Mouse (Mus musculus): ENCODE data around the gene Gm10135.
"Not testable (repeated sequence)": the region's sequence is repeated elsewhere in the genome, so short reads cannot be mapped to it uniquely, and the experiment has no call there.

The Gm10135 gene

GRCm38 (mm10) chr5:72960096-72960495, 14.4 kb downstream of the Gm10135 start:
- DNase-seq (ENCODE audit: low spot score): no peak

- no peak for DNase-seq (ENCODE audit: low spot score)
Observed at GRCm38 (mm10) chr5:72957281-72957680, 17.2 kb downstream of the Gm10135 start.

GRCm38 (mm10) chr5:72953996-72954604, 20.4 kb downstream of the Gm10135 start:
- DNase-seq (ENCODE audit: low spot score): no peak

DNA sequence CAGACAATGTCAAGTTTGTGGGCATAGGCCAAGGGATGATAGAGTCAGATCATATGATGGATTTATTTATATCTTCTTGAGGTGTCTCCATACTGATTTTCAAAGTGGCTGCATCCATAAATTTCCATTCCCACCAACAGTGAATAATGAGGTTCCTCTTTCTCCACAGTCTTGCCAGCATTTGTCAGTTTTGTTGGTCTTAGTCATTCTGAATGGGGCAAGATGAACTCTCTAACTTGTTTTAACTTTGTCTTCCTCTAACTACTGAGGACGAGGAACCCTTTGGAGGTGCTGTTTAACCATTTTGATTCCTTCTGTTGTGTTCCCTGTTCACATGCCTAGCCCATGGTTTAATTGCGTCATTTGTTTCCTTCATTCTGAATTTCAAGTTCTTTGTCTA, 24.2 kb downstream of the Gm10135 start:
- DNase-seq (ENCODE audit: low spot score): no peak

DNA sequence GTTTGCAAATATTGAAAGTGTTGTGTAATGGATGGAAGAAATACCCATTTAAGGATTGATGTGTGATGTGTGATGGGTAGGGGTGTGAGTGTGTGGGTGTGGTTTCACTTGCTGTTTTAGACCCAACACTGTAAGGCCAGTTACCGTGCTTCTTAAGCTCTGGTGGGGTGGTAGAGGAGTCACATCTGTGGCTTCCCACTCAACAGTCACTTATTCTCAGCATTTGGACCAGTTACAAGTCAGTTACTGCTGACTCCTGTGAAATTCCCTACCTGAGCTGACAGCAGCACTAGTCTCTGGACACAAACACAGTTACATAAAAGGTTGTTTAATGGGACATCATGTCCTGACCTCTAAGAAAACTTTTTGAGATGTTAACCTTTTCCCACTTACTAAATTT, 26.4 kb downstream of the Gm10135 start:
- peak; percentile 10 for DNase-seq (ENCODE audit: low spot score)

GRCm38 (mm10) chr5:72940906-72941432, 33.5 kb downstream of the Gm10135 start:
- no peak for DNase-seq (ENCODE audit: low spot score)

GRCm38 (mm10) chr5:72939311-72939710, 35.2 kb downstream of the Gm10135 start:
- no peak for DNase-seq (ENCODE audit: low spot score)

- DNase-seq (ENCODE audit: low spot score): not testable (repeated sequence)
Observed at GRCm38 (mm10) chr5:72938421-72938820, 36.1 kb downstream of the Gm10135 start.

DNA sequence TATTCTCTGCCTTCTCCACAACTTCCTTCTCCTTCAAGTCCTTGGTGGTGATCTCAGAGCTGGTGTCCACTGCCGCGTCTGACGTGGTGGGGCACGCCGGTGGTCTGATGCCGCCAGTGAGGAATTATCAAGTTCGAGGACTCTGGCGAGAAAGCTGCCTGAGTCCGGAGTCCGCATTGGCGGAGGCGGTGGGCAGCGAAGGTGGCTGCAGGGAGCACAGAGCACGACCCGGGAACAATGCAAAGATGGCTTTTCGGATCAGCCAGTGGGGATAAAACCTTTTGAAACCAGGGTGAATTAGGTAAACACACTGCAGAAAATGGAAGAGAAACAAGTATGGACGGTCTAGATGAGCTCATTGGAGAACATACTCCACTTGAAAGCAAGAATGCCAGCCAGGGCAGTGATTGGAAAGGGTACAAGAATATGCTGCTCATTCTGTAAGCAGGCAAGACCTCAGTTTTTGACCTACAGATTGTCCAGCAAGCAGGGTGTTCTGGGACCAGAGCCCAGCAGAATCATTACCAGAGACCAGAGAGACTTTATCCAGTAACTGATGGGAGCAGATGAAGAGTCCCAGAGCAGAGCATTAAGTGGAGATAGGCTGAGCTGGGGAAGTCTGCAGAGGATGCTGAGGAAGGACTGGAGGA, 41.4 kb downstream of the Gm10135 start:
- DNase-seq (ENCODE audit: low spot score): no peak

DNA sequence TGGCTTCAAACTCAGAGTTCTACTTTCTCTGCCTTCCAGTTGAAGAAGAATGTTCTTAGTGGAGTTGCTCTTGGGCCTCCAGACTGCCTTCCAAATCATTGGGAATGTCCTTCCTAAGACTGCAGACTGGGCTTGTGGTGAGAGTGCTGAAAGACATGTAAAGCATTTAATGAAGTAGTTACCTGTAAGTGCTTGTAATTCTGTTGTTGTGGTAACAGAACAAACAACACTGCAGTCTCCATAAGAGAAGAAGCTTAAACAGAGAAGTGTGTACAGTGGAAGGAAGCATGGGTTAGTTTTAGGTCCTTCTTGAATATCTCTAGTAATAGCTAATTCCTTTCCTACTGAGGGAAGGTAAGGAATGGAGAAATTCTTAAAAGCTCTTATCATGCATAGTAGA, 47.4 kb downstream of the Gm10135 start:
- DNase-seq (ENCODE audit: low spot score): no peak

GRCm38 (mm10) chr5:72922796-72923195, 51.7 kb downstream of the Gm10135 start:
- no peak for DNase-seq (ENCODE audit: low spot score)

- DNase-seq (ENCODE audit: low spot score): no peak
Observed at GRCm38 (mm10) chr5:72921171-72921570, 53.3 kb downstream of the Gm10135 start.

- DNase-seq (ENCODE audit: low spot score): no peak
Observed at GRCm38 (mm10) chr5:72920416-72920815, 54.1 kb downstream of the Gm10135 start.

GRCm38 (mm10) chr5:72916851-72917250, 57.7 kb downstream of the Gm10135 start:
- no peak for DNase-seq (ENCODE audit: low spot score)

DNA sequence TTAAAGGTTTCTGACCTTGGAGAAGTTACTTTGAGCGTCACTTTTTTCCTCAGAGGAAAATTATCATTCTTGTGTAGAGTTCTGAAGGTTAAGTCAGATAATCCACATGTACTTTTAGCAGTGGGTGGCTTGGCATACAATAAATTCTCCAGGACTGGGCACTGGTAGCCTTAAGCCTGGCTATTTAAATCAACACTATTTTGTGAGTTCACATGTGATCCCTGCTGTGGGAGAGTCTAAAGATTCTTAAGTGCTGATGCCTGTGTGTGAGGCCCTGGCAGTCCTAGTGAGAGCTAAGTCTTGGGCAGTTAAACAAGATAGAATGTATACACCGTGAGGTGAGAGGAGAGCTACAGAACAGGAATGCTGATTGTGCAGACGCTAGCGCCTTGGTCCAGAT, 58.5 kb downstream of the Gm10135 start:
- no peak for DNase-seq (ENCODE audit: low spot score)
